Mouse (Mus musculus) MEL (cell line): ENCODE measurements around the gene Sycp1. TPM values are rescaled to one million over a fixed set of nuclear protein-coding genes. Genes with fewer than 3 reads are reported as not detected.

Source experiments
- DNase-seq: peaks from one replicate; pipeline ENCODE4 v3.0.0; 2011; ENCODE audit warnings: low read depth, low spot score
- H3K27ac ChIP-seq: 2 replicates; pipeline ENCODE4 v1.5.1; 2012; ENCODE audit warnings: low read depth, mild to moderate bottlenecking, control low read depth, low read length, moderate library complexity; ENCODE audit not compliant: control insufficient read depth
- H3K27me3 ChIP-seq, 2 experiments: fragments of 150-350 bp in 1 of 2; sonication (generic) in 1 of 2; 2 replicates each; pipeline ENCODE4 v1.6.1; 2012; ENCODE audit warnings: low read length in 2 of 2, mild to moderate bottlenecking in 2 of 2, improper control_type of control experiment in 1 of 2, moderate library complexity in 1 of 2; ENCODE audit not compliant: insufficient read depth in 2 of 2, control insufficient read depth in 1 of 2
- H3K36me3 ChIP-seq, 2 experiments: 2 replicates each; pipeline ENCODE4 v1.6.1; 2012 to 2014; ENCODE audit warnings: low read length in 2 of 2, improper control_type of control experiment in 1 of 2, inconsistent platforms in 1 of 2, mild to moderate bottlenecking in 1 of 2; ENCODE audit not compliant: insufficient read depth in 2 of 2, control insufficient read depth in 1 of 2
- H3K4me1 ChIP-seq, 2 experiments: fragments of 150-350 bp in 1 of 2; sonication (generic) in 1 of 2; 2 replicates each; pipeline ENCODE4 v1.6.1; 2012; ENCODE audit warnings: low read length in 2 of 2, improper control_type of control experiment in 1 of 2, mild to moderate bottlenecking in 1 of 2; ENCODE audit not compliant: insufficient read depth in 2 of 2, control insufficient read depth in 1 of 2
- H3K4me3 ChIP-seq, 2 experiments: fragments of 150-350 bp in 1 of 2; sonication (generic) in 1 of 2; 2 replicates each; pipeline ENCODE4 v1.5.1; 2012; ENCODE audit warnings: low read depth in 2 of 2, low read length in 2 of 2, mild to moderate bottlenecking in 2 of 2, moderate library complexity in 2 of 2, control low read depth in 1 of 2, improper control_type of control experiment in 1 of 2; ENCODE audit not compliant: control insufficient read depth in 1 of 2, insufficient read depth in 1 of 2
- H3K79me2 ChIP-seq: 2 replicates; pipeline ENCODE4 v1.6.1; 2012; ENCODE audit warnings: mild to moderate bottlenecking, low read length, moderate library complexity; ENCODE audit not compliant: control insufficient read depth, poor library complexity, insufficient read depth
- H3K9ac ChIP-seq: 2 replicates; pipeline ENCODE4 v1.6.1; 2012; ENCODE audit warnings: low read depth, mild to moderate bottlenecking, control low read depth, low read length, moderate library complexity; ENCODE audit not compliant: control insufficient read depth, poor library complexity, severe bottlenecking
- H3K9me3 ChIP-seq: fragments of 150-350 bp; sonication (generic); replicated peaks from 2 replicates; pipeline ENCODE4 v1.6.1; 2012; ENCODE audit warnings: mild to moderate bottlenecking, low read length, improper control_type of control experiment, moderate library complexity; ENCODE audit not compliant: insufficient read depth
- CHD2 ChIP-seq: IDR thresholded peaks from 2 replicates; pipeline ENCODE4 v1.6.1; 2011; ENCODE audit warnings: low read length, improper control_type of control experiment
- ELF1 ChIP-seq: IDR thresholded peaks from 2 replicates; pipeline ENCODE4 v1.6.1; 2014; ENCODE audit warnings: low read depth, mild to moderate bottlenecking, inconsistent platforms, low read length, improper control_type of control experiment, moderate library complexity
- EP300 ChIP-seq, 2 experiments: IDR thresholded peaks; 2 replicates each; pipeline ENCODE4 v1.6.1; 2011; ENCODE audit warnings: improper control_type of control experiment in 2 of 2, low read length in 2 of 2, low read depth in 1 of 2, mild to moderate bottlenecking in 1 of 2
- GABPA ChIP-seq: IDR thresholded peaks from 2 replicates; pipeline ENCODE4 v1.6.1; 2012; ENCODE audit warnings: low read depth, mild to moderate bottlenecking, inconsistent platforms, low read length, improper control_type of control experiment, moderate library complexity
- GATA1 ChIP-seq: IDR thresholded peaks from 2 replicates; pipeline ENCODE4 v1.6.1; 2011; ENCODE audit warnings: low read depth, low read length, improper control_type of control experiment
- JUND ChIP-seq: IDR thresholded peaks from 2 replicates; pipeline ENCODE4 v1.6.1; 2011; ENCODE audit warnings: low read depth, mild to moderate bottlenecking, improper control_type of control experiment, low read length
- KAT2A ChIP-seq: conservative IDR thresholded peaks from 2 replicates; pipeline ENCODE4 v1.6.1; 2012; ENCODE audit warnings: low read depth, low read length, improper control_type of control experiment, inconsistent platforms
- MAX ChIP-seq: IDR thresholded peaks from 2 replicates; pipeline ENCODE4 v1.6.1; 2011; ENCODE audit warnings: low read length, improper control_type of control experiment
- MYB ChIP-seq: IDR thresholded peaks from 2 replicates; pipeline ENCODE4 v1.6.1; 2011; ENCODE audit warnings: mild to moderate bottlenecking, low read depth, low read length, improper control_type of control experiment
- NELFE ChIP-seq: IDR thresholded peaks from 2 replicates; pipeline ENCODE4 v1.6.1; 2011; ENCODE audit warnings: low read depth, low read length, improper control_type of control experiment
- NRF1 ChIP-seq: IDR thresholded peaks from 2 replicates; pipeline ENCODE4 v1.6.1; 2014; ENCODE audit warnings: low read depth, mild to moderate bottlenecking, inconsistent platforms, low read length, improper control_type of control experiment, moderate library complexity; ENCODE audit not compliant: poor library complexity, insufficient read depth, severe bottlenecking
- RCOR1 ChIP-seq: IDR thresholded peaks from 2 replicates; pipeline ENCODE4 v1.6.1; 2012; ENCODE audit warnings: low read depth, mild to moderate bottlenecking, inconsistent platforms, low read length, improper control_type of control experiment
- SIN3A ChIP-seq: IDR thresholded peaks from 2 replicates; pipeline ENCODE4 v1.6.1; 2012; ENCODE audit warnings: low read length, improper control_type of control experiment, inconsistent platforms
- TAL1 ChIP-seq: IDR thresholded peaks from 2 replicates; pipeline ENCODE4 v1.6.1; 2012; ENCODE audit warnings: mild to moderate bottlenecking, inconsistent platforms, low read length, moderate library complexity, mixed read lengths
- TCF12 ChIP-seq: IDR thresholded peaks from 2 replicates; pipeline ENCODE4 v1.6.1; 2014; ENCODE audit warnings: low read depth, mild to moderate bottlenecking, inconsistent platforms, low read length, improper control_type of control experiment, moderate library complexity
- ZC3H11A ChIP-seq: IDR thresholded peaks from 2 replicates; pipeline ENCODE4 v1.6.1; 2012; ENCODE audit warnings: low read depth, mild to moderate bottlenecking, inconsistent platforms, low read length, improper control_type of control experiment
- ZKSCAN1 ChIP-seq: IDR thresholded peaks from 2 replicates; pipeline ENCODE4 v1.6.1; 2012; ENCODE audit warnings: low read depth, mild to moderate bottlenecking, inconsistent platforms, low read length, improper control_type of control experiment, moderate library complexity
- ZMIZ1 ChIP-seq: IDR thresholded peaks from 2 replicates; pipeline ENCODE4 v1.6.1; 2012; ENCODE audit warnings: low read depth, mild to moderate bottlenecking, inconsistent platforms, low read length, improper control_type of control experiment, moderate library complexity
- polyA plus RNA-seq, 2 experiments: library from polyadenylated mRNA; stranded (reverse) in 1 of 2; unstranded in 1 of 2; fragments of >175 nt in 1 of 2; fragments of >200 nt in 1 of 2; gene quantifications; 2 replicates each; pipeline versions ENCODE4 v1.2.1 to v1.2.4; 2012; ENCODE audit warnings: low replicate concordance in 2 of 2, low read depth in 1 of 2; ENCODE audit not compliant: insufficient read length in 2 of 2, insufficient read depth in 1 of 2, missing spikeins in 1 of 2
- total RNA-seq: library from RNA; depleted of rRNA; stranded (reverse); fragments of 300-350 nt; gene quantifications from 2 replicates; pipeline ENCODE4 v1.2.3, GENCODE M21; 2012

Sycp1 gene
- total and polyA plus RNA-seq, 3 experiments, result 0.08 to 4.3 TPM; not detected in 1

DNA sequence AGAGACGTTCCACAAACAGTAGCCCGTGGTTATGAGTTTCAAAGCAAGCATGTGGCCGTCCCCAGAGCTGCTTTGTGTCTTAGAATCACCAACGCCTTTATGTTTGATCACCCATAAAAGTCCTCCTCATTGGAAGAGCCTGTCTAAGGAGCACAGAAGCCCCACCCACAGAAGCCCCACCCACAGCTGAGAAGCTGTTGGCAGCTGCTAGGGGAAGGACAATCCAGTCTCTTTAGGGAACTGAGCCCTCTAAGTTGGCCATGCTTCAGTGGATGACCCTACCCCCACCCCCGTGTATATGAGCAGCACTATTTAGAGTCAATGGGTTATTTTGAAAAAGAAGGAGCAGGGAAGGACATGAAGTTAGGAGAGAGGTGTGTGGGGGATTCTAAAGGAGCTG, 11.0 kb upstream of the Sycp1 start:
- Histone ChIP-seq H3K27ac (no peak overlapping the region), H3K4me3 (peak overlapping the region in 1 of 2 experiments; percentile 56; a peak in 1 of 4 replicates), H3K9me3 (no peaks in the 10 kb centered on the region), H3K9ac (no peak overlapping the region), H3K4me1 (no peaks in the 10 kb centered on the region), H3K27me3 (peaks cover 3 to 4% of the 10 kb centered on the region in 2 experiments; a peak in 2 of 4 replicates), H3K79me2 (no peaks in the 10 kb centered on the region), H3K36me3 (peaks cover 0 to 2% of the 10 kb centered on the region in 2 experiments; a peak in 2 of 4 replicates)
- TF ChIP-seq KAT2A (no peak), MAX (peak; percentile 38; the same call in 1 of the 2 replicates), ZKSCAN1 (no peak), CHD2 (no peak), GABPA (no peak), NRF1 (no peak), MYB (no peak), SIN3A (0 out of 2 replicates have a peak, but pooled peaks have one; percentile 24), TCF12 (no peak)
- DNase-seq, result peak; percentile 66

GRCm38 (mm10) chr3:102946312-102946711, 10.4 kb upstream of the Sycp1 start:
- no peaks in the 10 kb centered on the region for H3K9me3 ChIP-seq
- H3K36me3 ChIP-seq, result peaks cover 0 to 2% of the 10 kb centered on the region in 2 experiments; a peak in 2 of 4 replicates
- H3K27me3 ChIP-seq, result peaks cover 3% of the 10 kb centered on the region in 2 experiments; a peak in 2 of 4 replicates
- no peak for TF ChIP-seq TAL1
- no peaks in the 10 kb centered on the region for H3K79me2 ChIP-seq
- peak overlapping the region; percentile 29 to 56; a peak in 2 of 4 replicates for H3K4me3 ChIP-seq
- no peak for DNase-seq
- no peak overlapping the region for H3K27ac ChIP-seq
- 0 out of 2 replicates have a peak overlapping the region, but pooled peaks have one; percentile 17 for H3K9ac ChIP-seq
- H3K4me1 ChIP-seq, result no peaks in the 10 kb centered on the region

DNA sequence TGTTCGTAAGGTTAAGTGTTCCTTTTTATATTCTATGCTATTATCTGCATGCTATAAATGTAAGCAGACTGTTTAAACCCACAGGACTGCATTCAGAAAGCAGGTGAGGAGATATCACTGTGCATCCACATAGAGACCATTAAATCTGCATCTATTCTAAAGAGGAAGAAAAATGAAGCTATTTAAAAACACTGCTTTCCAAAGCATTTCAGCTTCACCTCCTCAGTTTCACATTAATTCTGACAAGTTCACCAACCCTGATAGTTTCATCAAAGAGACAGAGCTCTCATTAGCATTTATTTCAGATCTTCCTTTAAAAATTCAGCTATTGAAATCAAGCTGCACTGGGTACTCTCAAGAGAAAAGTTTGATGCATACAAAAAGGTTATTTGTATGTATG, 2.2 kb upstream of the Sycp1 start:
- DNase-seq, result no peak
- Histone ChIP-seq H3K36me3 (no peaks in the 10 kb centered on the region), H3K9ac (no peak overlapping the region), H3K4me1 (no peaks in the 10 kb centered on the region), H3K79me2 (no peaks in the 10 kb centered on the region), H3K4me3 (no peak overlapping the region), H3K9me3 (no peaks in the 10 kb centered on the region), H3K27me3 (no peaks in the 10 kb centered on the region), H3K27ac (no peak overlapping the region)
- no peak for TF ChIP-seq EP300 (IDR thresholded peaks at IDR 0.05; ENCODE audit: low read depth in 1 of 2, low read length in 2 of 2)
- TF ChIP-seq ZC3H11A, result no peak
- no peak for TF ChIP-seq RCOR1
- no peak for TF ChIP-seq ZMIZ1
- TF ChIP-seq GATA1, result no peak
- TF ChIP-seq NELFE, result no peak
- TF ChIP-seq SIN3A, result no peak
- TF ChIP-seq ELF1, result no peak
- no peak for TF ChIP-seq JUND
